Mouse (Mus musculus) cerebellum, adult 2 months (tissue): Measurements from ENCODE around the gene Rasl12. TPM values are rescaled to one million over a fixed set of nuclear protein-coding genes. Genes with fewer than 3 reads are reported as not detected.
A peak's percentile ranks its signal among the peaks of the same experiment; 100 is the strongest.

Experiments used
- DNase-seq, 2 experiments: peaks; one replicate each; pipeline ENCODE4 v3.0.0; 2021
- H3K27ac ChIP-seq: fragments of 200-500 bp; 2 replicates; pipeline ENCODE4 v1.5.1; 2012; ENCODE audit warnings: low read length, control low read depth, inconsistent platforms; ENCODE audit not compliant: insufficient read depth
- H3K27me3 ChIP-seq: fragments of 200-500 bp; 2 replicates; pipeline ENCODE4 v1.6.1; 2012; ENCODE audit warnings: inconsistent platforms, mild to moderate bottlenecking, low read length, moderate library complexity; ENCODE audit not compliant: control insufficient read depth, insufficient read depth
- H3K4me1 ChIP-seq: fragments of 200-500 bp; 2 replicates; pipeline ENCODE4 v1.6.1; 2011; ENCODE audit warnings: low read length; ENCODE audit not compliant: control insufficient read depth, insufficient read depth
- H3K4me3 ChIP-seq: fragments of 200-500 bp; replicated peaks from 2 replicates; pipeline ENCODE3; 2011; ENCODE audit warnings: mild to moderate bottlenecking, low read depth, low read length, control low read depth; ENCODE audit not compliant: insufficient read depth
- CTCF ChIP-seq: fragments of 200-500 bp; IDR thresholded peaks from 2 replicates; pipeline ENCODE4 v1.5.1; 2011; ENCODE audit warnings: low read depth, mild to moderate bottlenecking, control low read depth, low read length, moderate library complexity, borderline replicate concordance; ENCODE audit not compliant: insufficient read depth
- POLR2A ChIP-seq: fragments of 200-500 bp; IDR thresholded peaks from 2 replicates; pipeline ENCODE4 v1.6.1; 2011; ENCODE audit warnings: low read length, control low read depth, borderline replicate concordance; ENCODE audit not compliant: insufficient read depth
- WGBS: fragments of 180-500 bp; shearing (Covaris S2); methylation state at CpG from one replicate; pipeline ENCODE4 v1.1.7; 2018; 5-methylcytosine and 5-hydroxymethylcytosine counted together
- polyA plus RNA-seq: library from polyadenylated mRNA; depleted of rRNA; stranded (reverse); fragments of >200 nt; gene quantifications from 2 replicates; pipeline ENCODE4 v1.2.3, GENCODE M21; 2012; rRNA removed

Rasl12 gene
- 6.3 and 7.4 TPM in 2 replicates for polyA plus RNA-seq

GRCm38 (mm10) chr9:65398279-65398678, at the start of gene Rasl12:
Rasl12 (plus strand) TSS chr9:65398506.
- Histone ChIP-seq H3K4me1 (no peaks in the 10 kb centered on the region), H3K27ac (no peak within 1 kb of the TSS), H3K27me3 (no peaks in the 10 kb centered on the region), H3K4me3 (peak within 1 kb of the TSS; percentile 25)
- WGBS = 1% methylated on average over 24 of the region's 24 CpGs
- TF ChIP-seq CTCF = no peak
- no peak for TF ChIP-seq POLR2A
- DNase-seq = peak; percentile 35 to 41

GRCm38 (mm10) chr9:65353251-65353650, 45.1 kb upstream of the Rasl12 start:
- Histone ChIP-seq H3K4me3 (no peak overlapping the region), H3K4me1 (no peaks in the 10 kb centered on the region; the same call in 1 of the 2 replicates), H3K27me3 (no peaks in the 10 kb centered on the region), H3K27ac (no peak overlapping the region)
- TF ChIP-seq CTCF (no peak), POLR2A (no peak)
- 67% methylated on average over 5 of the region's 5 CpGs for WGBS
- no peak for DNase-seq

GRCm38 (mm10) chr9:65356561-65356960, 41.7 kb upstream of the Rasl12 start:
- Histone ChIP-seq H3K27ac (no peak overlapping the region), H3K4me1 (no peaks in the 10 kb centered on the region), H3K4me3 (no peak overlapping the region), H3K27me3 (no peaks in the 10 kb centered on the region)
- no peak for DNase-seq
- no peak for TF ChIP-seq CTCF
- TF ChIP-seq POLR2A = no peak
- 88% methylated on average over 7 of the region's 7 CpGs for WGBS

- no peak for DNase-seq
- H3K27me3 ChIP-seq = no peaks in the 10 kb centered on the region
- H3K4me1 ChIP-seq = no peaks in the 10 kb centered on the region
- no peak overlapping the region for H3K4me3 ChIP-seq
- WGBS = 92% methylated on average over 2 of the region's 2 CpGs
- TF ChIP-seq CTCF (no peak), POLR2A (no peak)
- H3K27ac ChIP-seq = no peak overlapping the region
Measured at GRCm38 (mm10) chr9:65356971-65357370, 41.3 kb upstream of the Rasl12 start.

- Histone ChIP-seq H3K4me3 (no peak overlapping the region), H3K27ac (no peak overlapping the region), H3K4me1 (no peaks in the 10 kb centered on the region), H3K27me3 (no peaks in the 10 kb centered on the region)
- 94% methylated on average over 1 of the region's 1 CpGs for WGBS
- no peak for TF ChIP-seq CTCF
- no peak for TF ChIP-seq POLR2A
- DNase-seq = no peak
Measured at GRCm38 (mm10) chr9:65358956-65359480, 39.3 kb upstream of the Rasl12 start.

GRCm38 (mm10) chr9:65360641-65361448, 37.5 kb upstream of the Rasl12 start, which contains the start of gene Ubap1l:
Ubap1l (plus strand) TSS chr9:65361041.
- 93% methylated on average over 16 of the region's 16 CpGs for WGBS
- TF ChIP-seq CTCF (no peak), POLR2A (no peak)
- no peaks in the 10 kb centered on the region for H3K27me3 ChIP-seq
- no peak for DNase-seq
- H3K4me3 ChIP-seq = no peak within 1 kb of the TSS
- H3K4me1 ChIP-seq = no peaks in the 10 kb centered on the region
- H3K27ac ChIP-seq = no peak within 1 kb of the TSS

- no peak for DNase-seq
- Histone ChIP-seq H3K27ac (no peak overlapping the region), H3K4me3 (no peak overlapping the region), H3K4me1 (no peaks in the 10 kb centered on the region), H3K27me3 (no peaks in the 10 kb centered on the region)
- 77% methylated on average over 9 of the region's 9 CpGs for WGBS
- TF ChIP-seq CTCF = no peak
Measured at GRCm38 (mm10) chr9:65363684-65364083, 34.6 kb upstream of the Rasl12 start.

GRCm38 (mm10) chr9:65365721-65366120, 32.6 kb upstream of the Rasl12 start:
- TF ChIP-seq CTCF = no peak
- no peak for TF ChIP-seq POLR2A
- Histone ChIP-seq H3K4me1 (no peaks in the 10 kb centered on the region), H3K27ac (no peak overlapping the region), H3K4me3 (no peak overlapping the region), H3K27me3 (no peaks in the 10 kb centered on the region)
- no peak for DNase-seq
- 91% methylated on average over 7 of the region's 7 CpGs for WGBS
